Mouse (Mus musculus) retina, postnatal 1 day (tissue): Measurements from ENCODE around the gene Atoh8.
A peak's percentile ranks its signal among the peaks of the same experiment; 100 is the strongest.

Experiments
- DNase-seq: peaks from one replicate; pipeline ENCODE4 v3.0.0-alpha.2; 2012

Atoh8 gene

GRCm38 (mm10) chr6:72235098-72235806 is at the start of gene Atoh8:
Gene Atoh8, minus strand, starts transcription at chr6:72235577.
- peak; percentile 80 for DNase-seq

- DNase-seq: peak; percentile 67
Observed at GRCm38 (mm10) chr6:72283914-72284313, 48.5 kb upstream of the Atoh8 start.

GRCm38 (mm10) chr6:72280410-72280998 is 45.1 kb upstream of the Atoh8 start:
- DNase-seq: no peak

- DNase-seq: no peak
Observed at GRCm38 (mm10) chr6:72279505-72279904, 44.1 kb upstream of the Atoh8 start.

GRCm38 (mm10) chr6:72278835-72279234 is 43.5 kb upstream of the Atoh8 start:
- no peak for DNase-seq

- DNase-seq: no peak
Observed at GRCm38 (mm10) chr6:72277508-72278166, 42.3 kb upstream of the Atoh8 start.

- DNase-seq: no peak
Observed at GRCm38 (mm10) chr6:72276972-72277441, 41.6 kb upstream of the Atoh8 start.

- DNase-seq: no peak
Observed at GRCm38 (mm10) chr6:72276141-72276540, 40.8 kb upstream of the Atoh8 start.

- no peak for DNase-seq
Observed at GRCm38 (mm10) chr6:72275527-72275926, 40.1 kb upstream of the Atoh8 start.

GRCm38 (mm10) chr6:72273153-72273552 is 37.8 kb upstream of the Atoh8 start:
- no peak for DNase-seq

GRCm38 (mm10) chr6:72272161-72272696 is 36.9 kb upstream of the Atoh8 start:
- no peak for DNase-seq

- DNase-seq: no peak
Observed at GRCm38 (mm10) chr6:72270952-72271519, 35.7 kb upstream of the Atoh8 start.

GRCm38 (mm10) chr6:72270258-72270657 is 34.9 kb upstream of the Atoh8 start:
- no peak for DNase-seq

- peak; percentile 58 for DNase-seq
Observed at GRCm38 (mm10) chr6:72268149-72268847, 32.9 kb upstream of the Atoh8 start.

GRCm38 (mm10) chr6:72265664-72266063 is 30.3 kb upstream of the Atoh8 start:
- no peak for DNase-seq

- no peak for DNase-seq
Observed at GRCm38 (mm10) chr6:72263679-72264265, 28.4 kb upstream of the Atoh8 start.

- no peak for DNase-seq
Observed at GRCm38 (mm10) chr6:72261683-72262320, 26.4 kb upstream of the Atoh8 start.

GRCm38 (mm10) chr6:72260981-72261682 is 25.8 kb upstream of the Atoh8 start:
- peak; percentile 90 for DNase-seq

- no peak for DNase-seq
Observed at GRCm38 (mm10) chr6:72259474-72259873, 24.1 kb upstream of the Atoh8 start.

GRCm38 (mm10) chr6:72255294-72255693 is 19.9 kb upstream of the Atoh8 start:
- no peak for DNase-seq

- peak; percentile 60 for DNase-seq
Observed at GRCm38 (mm10) chr6:72254588-72255075, 19.3 kb upstream of the Atoh8 start.
